Mouse (Mus musculus): ENCODE measurements around the gene Hydin. TPM values are rescaled to one million over a fixed set of nuclear protein-coding genes. Genes with fewer than 3 reads are reported as not detected.
"Not testable (repeated sequence)": the region's sequence is repeated elsewhere in the genome, so short reads cannot be mapped to it uniquely, and the experiment has no call there.

Hydin gene
- total RNA-seq, 4 experiments from 2014 or later, result 0.09 to 0.23 (median 0.13) TPM

GRCm38 (mm10) chr8:110522985-110523384 lies 256.2 kb downstream of the Hydin start:
- no peak for DNase-seq (ENCODE audit: low spot score)

GRCm38 (mm10) chr8:110525229-110525628 lies 258.5 kb downstream of the Hydin start:
- no peak for DNase-seq (ENCODE audit: low spot score)

- no peak for DNase-seq (ENCODE audit: low spot score)
These were observed 263.4 kb downstream of the Hydin start for GRCm38 (mm10) chr8:110530008-110530762.

- no peak for DNase-seq (ENCODE audit: low spot score)
These were observed 267.0 kb downstream of the Hydin start for GRCm38 (mm10) chr8:110533781-110534180.

- DNase-seq (ENCODE audit: low spot score), result no peak
These were observed 271.1 kb downstream of the Hydin start for GRCm38 (mm10) chr8:110537849-110538248.

- DNase-seq (ENCODE audit: low spot score), result no peak
These were observed 283.6 kb downstream of the Hydin start for GRCm38 (mm10) chr8:110550343-110550742.

GRCm38 (mm10) chr8:110552111-110552510 lies 285.3 kb downstream of the Hydin start:
- DNase-seq (ENCODE audit: low spot score), result not testable (repeated sequence)

GRCm38 (mm10) chr8:110592641-110593040 lies 325.9 kb downstream of the Hydin start:
- DNase-seq (ENCODE audit: low spot score), result no peak

GRCm38 (mm10) chr8:110594164-110594563 lies 327.4 kb downstream of the Hydin start:
- DNase-seq (ENCODE audit: low spot score), result no peak

- peak; percentile 53 for DNase-seq (ENCODE audit: low spot score)
These were observed 337.8 kb downstream of the Hydin start for GRCm38 (mm10) chr8:110604556-110604955.

- DNase-seq (ENCODE audit: low spot score), result peak; percentile 37
These were observed 338.7 kb downstream of the Hydin start for GRCm38 (mm10) chr8:110605401-110606015.

- DNase-seq (ENCODE audit: low spot score), result no peak
These were observed 349.0 kb downstream of the Hydin start for GRCm38 (mm10) chr8:110615730-110616129.

GRCm38 (mm10) chr8:110617801-110618358 lies 351.1 kb downstream of the Hydin start:
- DNase-seq (ENCODE audit: low spot score), result no peak

- DNase-seq (ENCODE audit: low spot score), result peak; percentile 97
These were observed 351.8 kb downstream of the Hydin start, which contains the start of gene Vac14 for GRCm38 (mm10) chr8:110618391-110619207. Gene Vac14 (plus strand): TSS chr8:110618585.

- DNase-seq (ENCODE audit: low spot score), result no peak
These were observed 352.4 kb downstream of the Hydin start for GRCm38 (mm10) chr8:110619208-110619574.

GRCm38 (mm10) chr8:110619919-110620318 lies 353.1 kb downstream of the Hydin start:
- no peak for DNase-seq (ENCODE audit: low spot score)

- no peak for DNase-seq (ENCODE audit: low spot score)
These were observed 359.7 kb downstream of the Hydin start for GRCm38 (mm10) chr8:110626431-110626830.

GRCm38 (mm10) chr8:110629245-110630063 lies 362.7 kb downstream of the Hydin start:
- DNase-seq (ENCODE audit: low spot score), result no peak

- no peak for DNase-seq (ENCODE audit: low spot score)
These were observed 363.3 kb downstream of the Hydin start for GRCm38 (mm10) chr8:110630079-110630478.

- peak; percentile 51 for DNase-seq (ENCODE audit: low spot score)
These were observed 363.8 kb downstream of the Hydin start for GRCm38 (mm10) chr8:110630571-110631071.

GRCm38 (mm10) chr8:110631201-110631600 lies 364.4 kb downstream of the Hydin start:
- no peak for DNase-seq (ENCODE audit: low spot score)

Data from heart, adult 8-10 months (tissue).